Comparison of ENCODE assay signal across 8 mouse cellular contexts in the genomic region with DNA sequence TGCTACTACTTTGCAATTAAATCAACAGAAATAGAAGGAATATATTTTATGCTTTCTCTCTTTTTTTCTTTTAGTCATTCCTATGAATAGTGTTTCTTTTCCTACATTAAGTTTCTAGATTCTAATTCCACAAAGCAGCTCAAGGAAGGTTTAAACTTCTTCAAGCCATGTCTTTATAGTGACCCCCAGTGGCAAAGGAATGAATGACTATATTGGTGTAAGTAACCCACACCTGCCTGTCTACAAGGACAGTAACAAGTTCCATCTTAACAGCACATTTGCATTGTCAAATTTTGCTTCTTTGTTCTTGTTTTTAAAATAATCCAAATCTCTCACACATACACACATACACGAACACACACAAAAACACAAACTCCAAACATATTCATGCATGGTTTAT.
DNase-seq lines count a peak whose midpoint lies in the region; ATAC-seq lines count a peak whose summit lies in the region.

No protein-coding gene starts in this region.

- no peak overlapping the region for H3K4me3 ChIP-seq in forebrain, embryonic 11.5 days (ENCODE audit: low read depth, low read length)
- no peak overlapping the region for H3K4me3 ChIP-seq in forebrain, embryonic 10.5 days
- no peak overlapping the region for H3K4me3 ChIP-seq in neural tube, embryonic 11.5 days (ENCODE audit: low read depth, low read length)
- no peak overlapping the region for H3K4me3 ChIP-seq in hindbrain, embryonic 14.5 days (replicated peaks; ENCODE audit: low read length)

- 31% methylated on average over 1 of the region's 1 CpGs for WGBS in forebrain, embryonic 11.5 days
- WGBS in forebrain, embryonic 10.5 days, result 23% methylated on average over 1 of the region's 1 CpGs
- 21% methylated on average over 1 of the region's 1 CpGs for WGBS in neural tube, embryonic 11.5 days
- WGBS in hindbrain, embryonic 14.5 days, result 36% methylated on average over 1 of the region's 1 CpGs

- no peak overlapping the region for H3K9ac ChIP-seq in forebrain, embryonic 11.5 days (ENCODE audit: low read length)
- H3K9ac ChIP-seq in neural tube, embryonic 11.5 days (ENCODE audit: low read length), result no peak overlapping the region
- no peak overlapping the region for H3K9ac ChIP-seq in hindbrain, embryonic 14.5 days

- no peak for DNase-seq in forebrain, embryonic 11.5 days (ENCODE audit: low spot score)
- DNase-seq in forebrain, embryonic 10.5 days (ENCODE audit: extremely low spot score, low spot score), result no peak
- DNase-seq in neural tube, embryonic 11.5 days (ENCODE audit: low spot score), result no peak
- DNase-seq in neural tube, embryonic 10.5 days (ENCODE audit: extremely low spot score, low spot score), result no peak
- peak; percentile 77 for DNase-seq in hindbrain, embryonic 14.5 days (ENCODE audit: low spot score)
- peak; percentile 44 for DNase-seq in naive thymus-derived CD4-positive, alpha-beta T cell, adult 2 months (ENCODE audit: low read depth)
- DNase-seq in spleen, postnatal 4 days (ENCODE audit: low spot score in 2 of 2), result no peak
- DNase-seq in layer of hippocampus, adult 9-11 months, result no peak

- no peaks in the 10 kb centered on the region for H3K36me3 ChIP-seq in forebrain, embryonic 11.5 days (ENCODE audit: control insufficient read depth, insufficient read depth, low read length)
- no peaks in the 10 kb centered on the region for H3K36me3 ChIP-seq in forebrain, embryonic 10.5 days (replicated peaks)
- no peaks in the 10 kb centered on the region for H3K36me3 ChIP-seq in neural tube, embryonic 11.5 days (ENCODE audit: control insufficient read depth, insufficient read depth, low read length)
- no peaks in the 10 kb centered on the region for H3K36me3 ChIP-seq in hindbrain, embryonic 14.5 days (replicated peaks; ENCODE audit: control insufficient read depth, insufficient read depth)

- peak; percentile 67 for ATAC-seq in forebrain, embryonic 11.5 days (replicated peaks; ENCODE audit: low FRiP score)
- ATAC-seq in neural tube, embryonic 11.5 days (ENCODE audit: insufficient read depth, low FRiP score, low TSS enrichment), result peak; percentile 71; the same call in 1 of the 2 replicates
- ATAC-seq in hindbrain, embryonic 14.5 days (ENCODE audit: low FRiP score), result peak; percentile 60; the same call in 1 of the 2 replicates

- H3K9me3 ChIP-seq in forebrain, embryonic 11.5 days (ENCODE audit: control insufficient read depth, low read length), result no peaks in the 10 kb centered on the region
- no peaks in the 10 kb centered on the region for H3K9me3 ChIP-seq in forebrain, embryonic 10.5 days
- H3K9me3 ChIP-seq in neural tube, embryonic 11.5 days (ENCODE audit: control insufficient read depth, low read length), result no peaks in the 10 kb centered on the region
- H3K9me3 ChIP-seq in hindbrain, embryonic 14.5 days (ENCODE audit: control insufficient read depth, low read length), result no peaks in the 10 kb centered on the region

- no peak overlapping the region for H3K27ac ChIP-seq in forebrain, embryonic 11.5 days (ENCODE audit: low read depth, low read length)
- no peak overlapping the region for H3K27ac ChIP-seq in forebrain, embryonic 10.5 days
- H3K27ac ChIP-seq in neural tube, embryonic 11.5 days (ENCODE audit: low read depth, low read length), result no peak overlapping the region
- no peak overlapping the region for H3K27ac ChIP-seq in hindbrain, embryonic 14.5 days

- H3K27me3 ChIP-seq in forebrain, embryonic 11.5 days (ENCODE audit: control insufficient read depth, insufficient read depth, low read length), result no peaks in the 10 kb centered on the region
- no peaks in the 10 kb centered on the region for H3K27me3 ChIP-seq in forebrain, embryonic 10.5 days (ENCODE audit: poor library complexity, severe bottlenecking)
- H3K27me3 ChIP-seq in neural tube, embryonic 11.5 days (ENCODE audit: control insufficient read depth, insufficient read depth, low read length), result no peaks in the 10 kb centered on the region
- H3K27me3 ChIP-seq in hindbrain, embryonic 14.5 days (ENCODE audit: control insufficient read depth, insufficient read depth, low read length), result no peaks in the 10 kb centered on the region

- H3K4me2 ChIP-seq in forebrain, embryonic 11.5 days (ENCODE audit: low read depth, low read length, severe bottlenecking), result no peak overlapping the region
- no peak overlapping the region for H3K4me2 ChIP-seq in neural tube, embryonic 11.5 days (ENCODE audit: low read depth)
- H3K4me2 ChIP-seq in hindbrain, embryonic 14.5 days (replicated peaks), result no peak overlapping the region

- no peaks in the 10 kb centered on the region for H3K4me1 ChIP-seq in forebrain, embryonic 11.5 days (replicated peaks; ENCODE audit: control insufficient read depth, insufficient read depth, low read length)
- H3K4me1 ChIP-seq in forebrain, embryonic 10.5 days, result peaks cover 6% of the 10 kb centered on the region
- H3K4me1 ChIP-seq in neural tube, embryonic 11.5 days (ENCODE audit: control insufficient read depth, insufficient read depth, low read length), result no peaks in the 10 kb centered on the region
- H3K4me1 ChIP-seq in hindbrain, embryonic 14.5 days (replicated peaks; ENCODE audit: control insufficient read depth, insufficient read depth, low read length), result no peaks in the 10 kb centered on the region

Comparison
In these comparisons a context has a peak if more than half of its experiments do, and no peak if none do; other contexts are left out.
1. DNase-seq: peak in hindbrain, embryonic 14.5 days (single experiment) and naive thymus-derived CD4-positive, alpha-beta T cell, adult 2 months (single experiment); none in forebrain, embryonic 11.5 days (single experiment), forebrain, embryonic 10.5 days (single experiment), neural tube, embryonic 11.5 days (single experiment), neural tube, embryonic 10.5 days (single experiment), spleen, postnatal 4 days (0 of 2) and layer of hippocampus, adult 9-11 months (single experiment).
2. Peak in every context shown above with its lines, with median percentiles within 50 percentile points of each other: ATAC-seq.